Mouse (Mus musculus) heart, embryonic 12.5 days (tissue): Measurements from ENCODE around the gene Gm20388. TPM values are rescaled to one million over a fixed set of nuclear protein-coding genes. Genes with fewer than 3 reads are reported as not detected.
"Not testable (repeated sequence)": the region's sequence is repeated elsewhere in the genome, so short reads cannot be mapped to it uniquely, and the experiment has no call there.

Source experiments
- ATAC-seq: fragments of 200-750 bp; cut with Nextera tagmentation; 2 replicates; pipeline ENCODE4 v1.8.0; 2017; ENCODE audit warnings: moderate TSS enrichment, moderate library complexity; ENCODE audit not compliant: insufficient number of reproducible peaks, low FRiP score
- H3K27ac ChIP-seq: fragments of 300-500 bp; sonication (generic); 2 replicates; pipeline ENCODE4 v1.5.1; 2016; ENCODE audit warnings: mild to moderate bottlenecking, moderate library complexity; ENCODE audit not compliant: poor library complexity, severe bottlenecking
- H3K27me3 ChIP-seq: fragments of 300-500 bp; sonication (generic); replicated peaks from 2 replicates; pipeline ENCODE4 v1.6.1; 2016; ENCODE audit warnings: mild to moderate bottlenecking, moderate library complexity
- H3K36me3 ChIP-seq: fragments of 300-500 bp; sonication (generic); 2 replicates; pipeline ENCODE4 v1.6.1; 2016; ENCODE audit warnings: mild to moderate bottlenecking, moderate library complexity
- H3K4me1 ChIP-seq: fragments of 300-500 bp; sonication (generic); replicated peaks from 2 replicates; pipeline ENCODE4 v1.6.1; 2016; ENCODE audit warnings: mild to moderate bottlenecking
- H3K4me2 ChIP-seq: fragments of 300-500 bp; sonication (generic); 2 replicates; pipeline ENCODE4 v1.6.1; 2016; ENCODE audit warnings: mild to moderate bottlenecking, moderate library complexity
- H3K4me3 ChIP-seq: fragments of 300-500 bp; sonication (generic); 2 replicates; pipeline ENCODE4 v1.5.1; 2016; ENCODE audit warnings: mild to moderate bottlenecking
- H3K9ac ChIP-seq: fragments of 300-500 bp; sonication (generic); 2 replicates; pipeline ENCODE4 v1.6.1; 2016; ENCODE audit warnings: mild to moderate bottlenecking, moderate library complexity
- H3K9me3 ChIP-seq: fragments of 300-500 bp; sonication (generic); replicated peaks from 2 replicates; pipeline ENCODE4 v1.6.1; 2016; ENCODE audit warnings: mild to moderate bottlenecking, moderate library complexity
- WGBS: fragments of 180-500 bp; shearing (Covaris S2); methylation state at CpG from one replicate; pipeline ENCODE4 v1.1.7; 2016; 5-methylcytosine and 5-hydroxymethylcytosine counted together
- polyA plus RNA-seq: library from polyadenylated mRNA; unstranded; fragments of >200 nt; fragmentation: Nextera tagmentation; extraction: Ambion mirVana; gene quantifications from 2 replicates; pipeline ENCODE4 v1.2.1, GENCODE M21; 2016

Gene Gm20388
- polyA plus RNA-seq, 1 experiment from 2014 or later = not detected

DNA sequence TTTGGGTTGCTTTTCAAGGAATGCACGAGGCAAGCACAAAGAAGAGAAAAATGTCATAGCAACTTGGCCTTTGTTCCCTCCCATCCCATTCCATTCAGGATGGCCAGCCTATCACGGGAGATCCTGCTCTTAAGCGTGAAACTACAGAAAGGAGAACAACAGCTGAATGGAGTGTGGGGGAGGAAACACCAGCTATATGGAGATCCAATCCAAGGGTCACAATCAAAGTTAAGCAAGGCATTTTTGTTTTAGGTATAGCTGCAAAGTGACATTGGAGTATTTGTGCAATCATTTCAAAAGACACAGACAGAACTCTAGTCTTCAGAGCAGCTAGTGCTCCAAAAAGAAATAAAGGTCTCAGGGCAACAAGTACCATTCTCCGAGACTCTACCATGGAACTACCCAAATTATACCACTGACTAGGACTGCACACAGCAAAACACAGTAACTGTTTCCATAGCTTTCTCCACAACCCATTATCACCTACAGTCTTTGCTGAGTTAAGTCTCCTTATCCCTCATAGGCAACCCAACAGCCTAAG is 3129.5 kb downstream of the Gm20388 start:
- Histone ChIP-seq H3K36me3 (peaks cover 7% of the 10 kb centered on the region; the same call in 1 of the 2 replicates), H3K4me1 (peaks cover 61% of the 10 kb centered on the region), H3K9ac (peak overlapping the region; percentile 100)

DNA sequence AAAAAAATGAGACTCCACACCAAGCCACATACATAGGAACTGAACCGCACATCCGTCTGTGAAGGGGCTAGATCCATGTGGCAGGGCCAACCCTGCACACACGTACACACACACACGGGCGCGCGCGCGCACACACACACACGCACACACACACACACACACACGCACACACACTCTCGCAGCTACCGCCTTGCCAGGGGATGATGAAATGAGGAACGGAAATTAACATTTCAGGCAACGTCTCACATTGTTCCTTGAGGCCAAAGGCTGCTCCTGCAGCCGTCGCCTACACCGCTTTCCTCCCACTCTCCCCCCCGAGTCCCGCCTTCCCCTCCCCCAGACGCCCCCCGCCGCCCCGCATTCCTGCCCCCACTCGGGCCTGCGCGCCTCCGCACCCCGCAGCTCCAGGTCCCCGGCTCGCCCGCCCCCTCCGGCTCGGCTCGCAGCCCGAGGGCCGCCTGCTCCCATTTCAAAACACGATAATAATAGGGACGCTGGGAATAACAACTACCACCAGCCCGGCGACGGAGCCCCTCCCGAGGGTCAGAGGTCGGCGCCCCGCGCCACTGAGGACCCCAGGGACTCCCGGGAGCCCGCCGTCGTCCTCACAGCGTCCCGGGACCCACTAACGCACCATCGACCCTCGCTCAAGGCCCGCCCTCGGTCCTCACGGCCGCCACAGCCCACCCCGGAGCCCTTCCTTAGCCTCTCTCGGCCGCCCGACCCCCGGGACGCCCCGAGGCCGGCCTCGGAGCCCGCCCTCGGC is 3130.6 kb downstream of the Gm20388 start:
- peaks cover 52% of the 10 kb centered on the region for H3K4me1 ChIP-seq
- under 1% methylated on average over 59 of the region's 71 CpGs for WGBS
- ATAC-seq = no peak

More for the DNA sequence above, 3129.5 kb downstream of the Gm20388 start:
- peak overlapping the region; percentile 97; the same call in 1 of the 2 replicates for H3K27ac ChIP-seq
- WGBS = 16% methylated on average over 4 of the region's 4 CpGs
- peak overlapping the region; percentile 100 for H3K4me3 ChIP-seq
- peak overlapping the region; percentile 87 for H3K4me2 ChIP-seq
- ATAC-seq = no peak
- H3K27me3 ChIP-seq = no peaks in the 10 kb centered on the region
- no peaks in the 10 kb centered on the region for H3K9me3 ChIP-seq

DNA sequence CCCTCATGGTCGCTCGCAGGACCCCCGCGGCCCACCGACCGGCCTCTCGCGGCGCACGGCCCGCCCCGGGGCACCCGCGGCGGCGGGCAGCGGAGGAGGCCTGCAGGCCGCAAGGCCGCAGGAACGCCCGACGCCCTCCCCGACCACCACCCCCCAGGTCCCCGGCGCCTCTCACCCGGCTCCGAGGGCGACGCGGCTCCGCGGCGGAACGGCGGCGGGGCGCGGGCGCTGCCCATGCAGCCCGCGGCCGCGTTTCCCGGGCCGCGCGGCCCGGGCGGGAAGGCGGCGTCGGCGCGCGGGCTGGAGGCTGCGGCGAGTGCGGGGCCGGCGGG is 3131.1 kb downstream of the Gm20388 start:
- H3K27ac ChIP-seq = peak overlapping the region; percentile 97
- H3K4me3 ChIP-seq = peak overlapping the region; percentile 100
- peak; percentile 16 for ATAC-seq
- H3K9me3 ChIP-seq = no peaks in the 10 kb centered on the region
- peaks cover 47% of the 10 kb centered on the region for H3K4me1 ChIP-seq
- no peaks in the 10 kb centered on the region for H3K27me3 ChIP-seq
- H3K9ac ChIP-seq = peak overlapping the region; percentile 100
- H3K36me3 ChIP-seq = peaks cover 7% of the 10 kb centered on the region; the same call in 1 of the 2 replicates
- H3K4me2 ChIP-seq = peak overlapping the region; percentile 87
- 2% methylated on average over 59 of the region's 60 CpGs for WGBS

More for the DNA sequence above, 3130.6 kb downstream of the Gm20388 start:
- peaks cover 7% of the 10 kb centered on the region; the same call in 1 of the 2 replicates for H3K36me3 ChIP-seq
- H3K27me3 ChIP-seq = no peaks in the 10 kb centered on the region
- peak overlapping the region; percentile 100 for H3K4me3 ChIP-seq
- peak overlapping the region; percentile 100 for H3K9ac ChIP-seq
- peak overlapping the region; percentile 87 for H3K4me2 ChIP-seq
- H3K9me3 ChIP-seq = no peaks in the 10 kb centered on the region
- H3K27ac ChIP-seq = peak overlapping the region; percentile 97

DNA sequence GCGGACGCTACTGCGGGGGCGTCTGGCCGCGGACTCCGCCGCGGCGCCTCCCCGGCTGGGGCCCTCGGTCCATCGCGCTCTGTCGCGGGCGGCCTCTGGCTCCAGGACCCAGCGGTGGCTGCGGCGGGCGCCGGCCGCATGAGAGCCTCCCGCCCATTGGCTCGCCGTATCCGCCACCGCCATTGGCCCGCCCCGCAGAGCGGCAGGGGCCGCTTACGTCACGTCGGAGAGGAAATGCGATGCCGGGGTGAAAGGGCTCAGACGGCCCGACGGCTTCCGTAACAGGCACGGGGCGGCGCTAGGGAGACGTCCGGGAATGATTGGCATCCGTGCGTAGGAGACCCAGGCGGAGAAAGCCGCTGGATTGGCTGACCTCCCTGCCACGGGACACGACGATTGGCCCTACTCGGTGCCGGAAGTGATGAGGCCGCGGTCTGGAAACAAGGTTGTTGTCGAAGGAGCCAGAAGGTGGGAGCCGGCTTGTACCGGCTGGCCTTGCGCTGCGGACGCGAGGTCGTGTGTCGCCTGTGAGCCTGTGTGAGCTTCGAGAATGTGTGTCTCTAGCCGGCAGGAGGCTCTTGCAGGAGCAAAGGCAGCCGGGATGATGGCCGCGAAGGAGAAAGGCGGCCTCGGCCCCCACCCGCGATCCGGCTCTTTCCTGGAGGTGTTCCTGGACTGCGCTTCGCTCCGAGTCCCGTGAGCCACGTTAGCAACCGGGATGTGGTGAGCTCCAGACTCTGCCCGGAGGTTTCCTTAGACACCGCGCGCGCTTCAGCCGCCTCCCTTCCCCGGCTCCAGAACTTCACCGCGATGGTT is 3131.7 kb downstream of the Gm20388 start, which contains the start of gene Ankrd11:
Gene Ankrd11 (minus strand): TSS at position 120 of the 816 bp plus-strand sequence.
- H3K4me2 ChIP-seq = peak within 1 kb of the TSS; percentile 87
- H3K4me3 ChIP-seq = peak within 1 kb of the TSS; percentile 100
- H3K27ac ChIP-seq = peak within 1 kb of the TSS; percentile 99
- H3K9ac ChIP-seq = peak within 1 kb of the TSS; percentile 100
- no peaks in the 10 kb centered on the region for H3K27me3 ChIP-seq
- H3K9me3 ChIP-seq = no peaks in the 10 kb centered on the region
- ATAC-seq = peak; percentile 97
- WGBS = 3% methylated on average over 90 of the region's 91 CpGs
- peaks cover 41% of the 10 kb centered on the region for H3K4me1 ChIP-seq
- H3K36me3 ChIP-seq = peaks cover 7% of the 10 kb centered on the region; the same call in 1 of the 2 replicates

DNA sequence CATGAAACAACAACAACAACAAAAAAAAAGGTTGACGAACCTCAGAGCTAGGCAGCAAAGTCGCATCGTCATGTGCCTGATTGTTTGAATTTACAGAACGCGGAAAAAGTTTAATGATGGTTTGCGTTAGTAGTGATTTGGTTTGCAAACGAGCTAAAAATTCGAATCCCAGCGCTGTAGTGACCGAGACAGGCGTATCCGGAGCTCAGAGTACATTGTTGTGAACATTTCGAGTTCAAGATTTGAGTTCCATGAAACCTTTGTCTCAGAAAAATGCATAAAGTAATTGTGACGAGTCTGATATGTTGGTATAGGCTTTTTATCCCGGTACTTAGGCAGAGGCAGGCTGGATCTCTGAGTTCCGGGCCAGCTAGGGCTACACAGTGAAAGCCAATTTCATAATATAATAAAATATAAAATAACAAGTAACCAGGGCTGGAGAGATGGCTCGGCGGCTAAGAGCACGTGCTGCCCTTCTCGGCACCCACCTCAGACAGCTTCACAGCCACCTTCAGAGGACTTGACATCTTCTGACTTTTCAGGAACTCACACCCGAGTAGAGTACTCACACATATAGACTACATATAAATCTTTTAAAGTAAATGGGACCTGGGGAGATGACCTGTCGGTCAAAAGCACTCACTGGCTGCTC is 3132.5 kb downstream of the Gm20388 start:
- WGBS = 17% methylated on average over 22 of the region's 22 CpGs
- Histone ChIP-seq H3K27me3 (no peaks in the 10 kb centered on the region), H3K4me3 (peak overlapping the region; percentile 100), H3K36me3 (peaks cover 7% of the 10 kb centered on the region; the same call in 1 of the 2 replicates), H3K9me3 (no peaks in the 10 kb centered on the region), H3K27ac (peak overlapping the region; percentile 99), H3K9ac (peak overlapping the region; percentile 91), H3K4me2 (peak overlapping the region; percentile 81), H3K4me1 (peaks cover 37% of the 10 kb centered on the region)
- ATAC-seq = no peak

DNA sequence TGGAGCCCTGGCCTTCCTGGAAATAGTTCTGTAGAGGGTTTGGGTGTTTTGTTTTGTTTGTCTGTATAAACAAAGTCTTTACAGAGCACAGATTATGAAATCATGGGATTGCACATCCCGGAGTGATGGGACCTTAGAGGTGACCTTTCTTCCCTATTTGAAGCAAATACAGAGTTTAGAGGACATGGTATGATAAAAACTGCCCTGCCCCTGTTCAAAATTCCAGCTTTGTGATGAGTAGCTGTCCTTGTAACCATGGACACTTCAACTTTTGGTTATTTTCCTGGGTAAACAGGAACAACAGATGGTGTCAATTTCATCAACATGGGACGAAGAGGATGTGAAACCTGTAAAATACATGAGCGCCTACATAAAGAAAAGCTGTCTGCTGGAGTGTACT is 3133.3 kb downstream of the Gm20388 start:
- Histone ChIP-seq H3K4me3 (no peak overlapping the region), H3K9me3 (no peaks in the 10 kb centered on the region), H3K27ac (no peak overlapping the region), H3K36me3 (peaks cover 7% of the 10 kb centered on the region; the same call in 1 of the 2 replicates), H3K4me1 (peaks cover 31% of the 10 kb centered on the region), H3K27me3 (no peaks in the 10 kb centered on the region), H3K9ac (no peak overlapping the region), H3K4me2 (no peak overlapping the region)
- 87% methylated on average over 3 of the region's 3 CpGs for WGBS
- no peak for ATAC-seq

DNA sequence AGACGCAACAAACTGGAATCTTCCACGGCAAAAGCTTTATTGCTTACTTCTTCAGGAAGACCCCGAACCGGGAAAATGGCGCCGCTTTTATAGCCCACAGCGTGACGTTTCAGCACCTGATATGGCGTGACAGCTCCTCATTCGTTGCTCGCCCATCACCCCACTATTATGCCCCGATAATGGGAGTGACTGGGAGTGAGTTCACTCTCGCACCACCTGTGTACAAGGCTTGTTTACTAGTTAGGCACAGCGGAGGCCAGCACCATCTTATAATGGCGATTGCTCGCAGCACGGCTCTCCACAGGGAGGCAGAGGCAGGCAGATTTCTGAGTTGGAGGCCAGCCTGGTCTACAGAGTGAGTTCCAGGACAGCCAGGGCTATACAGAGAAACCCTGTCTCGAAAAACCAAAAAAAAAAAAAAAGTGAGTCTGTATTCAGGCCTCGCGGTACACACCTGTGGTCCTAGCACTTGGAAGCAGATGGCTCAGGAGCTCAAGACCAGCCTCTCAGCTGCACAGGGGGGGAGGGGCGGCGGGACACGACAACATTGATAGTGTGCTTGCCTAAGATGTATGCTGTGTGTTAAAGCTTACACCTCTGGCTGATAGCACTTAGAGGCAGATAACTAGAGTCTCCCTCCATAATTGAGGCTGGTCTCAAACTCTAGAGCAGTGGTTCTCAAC is 3134.2 kb downstream of the Gm20388 start:
- not testable (repeated sequence) for H3K4me3 ChIP-seq, H3K9ac ChIP-seq, H3K9me3 ChIP-seq, H3K4me2 ChIP-seq, ATAC-seq, H3K27me3 ChIP-seq, H3K27ac ChIP-seq, H3K36me3 ChIP-seq
- 92% methylated on average over 23 of the region's 23 CpGs for WGBS
- peaks cover 23% of the 10 kb centered on the region for H3K4me1 ChIP-seq

DNA sequence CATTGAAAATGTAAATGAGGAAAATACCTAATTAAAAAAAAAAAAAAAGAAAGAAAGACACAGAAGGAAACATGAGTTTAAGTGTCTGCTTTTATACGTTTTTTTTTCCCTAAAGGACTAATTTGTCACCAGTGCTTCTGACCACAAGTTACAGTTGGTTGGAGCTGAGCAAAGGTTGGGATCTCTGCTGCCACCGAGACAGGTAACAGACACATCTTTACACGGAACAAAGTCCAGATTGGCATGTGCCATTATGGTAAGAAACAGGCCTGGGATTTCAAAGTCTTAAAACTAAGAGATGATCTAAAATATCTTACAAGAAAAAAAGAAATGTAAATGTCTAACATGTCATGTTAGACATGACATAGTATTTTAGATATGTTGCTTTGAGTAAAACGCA is 3136.1 kb downstream of the Gm20388 start:
- Histone ChIP-seq H3K27me3 (no peaks in the 10 kb centered on the region), H3K9me3 (no peaks in the 10 kb centered on the region), H3K9ac (no peak overlapping the region), H3K27ac (no peak overlapping the region), H3K36me3 (peaks cover 7% of the 10 kb centered on the region; the same call in 1 of the 2 replicates), H3K4me2 (no peak overlapping the region), H3K4me1 (peaks cover 12% of the 10 kb centered on the region), H3K4me3 (no peak overlapping the region)
- ATAC-seq = no peak
- 76% methylated on average over 4 of the region's 4 CpGs for WGBS

DNA sequence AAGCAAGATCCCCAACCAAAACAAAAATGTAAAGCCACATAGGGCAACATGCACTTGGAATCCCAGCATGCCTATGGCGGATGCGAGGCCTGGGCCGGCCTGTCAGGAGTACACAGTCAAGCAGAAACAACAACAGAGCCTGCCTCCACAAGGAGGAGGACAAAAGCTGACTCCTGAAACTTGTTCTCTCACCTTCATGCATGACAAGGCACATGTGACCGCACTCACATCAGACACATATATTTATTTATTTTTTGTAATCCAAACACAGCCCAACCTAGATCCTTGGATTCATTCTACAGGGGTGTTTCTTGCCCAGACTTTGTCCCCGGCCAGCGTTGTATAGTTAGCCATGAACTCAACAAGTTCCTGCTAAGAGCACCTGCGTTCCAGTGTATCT is 3137.2 kb downstream of the Gm20388 start:
- Histone ChIP-seq H3K4me2 (no peak overlapping the region), H3K9ac (no peak overlapping the region), H3K4me3 (no peak overlapping the region), H3K4me1 (peaks cover 12% of the 10 kb centered on the region), H3K27ac (no peak overlapping the region), H3K27me3 (no peaks in the 10 kb centered on the region), H3K9me3 (no peaks in the 10 kb centered on the region), H3K36me3 (peaks cover 7% of the 10 kb centered on the region; the same call in 1 of the 2 replicates)
- no peak for ATAC-seq
- 86% methylated on average over 7 of the region's 7 CpGs for WGBS

DNA sequence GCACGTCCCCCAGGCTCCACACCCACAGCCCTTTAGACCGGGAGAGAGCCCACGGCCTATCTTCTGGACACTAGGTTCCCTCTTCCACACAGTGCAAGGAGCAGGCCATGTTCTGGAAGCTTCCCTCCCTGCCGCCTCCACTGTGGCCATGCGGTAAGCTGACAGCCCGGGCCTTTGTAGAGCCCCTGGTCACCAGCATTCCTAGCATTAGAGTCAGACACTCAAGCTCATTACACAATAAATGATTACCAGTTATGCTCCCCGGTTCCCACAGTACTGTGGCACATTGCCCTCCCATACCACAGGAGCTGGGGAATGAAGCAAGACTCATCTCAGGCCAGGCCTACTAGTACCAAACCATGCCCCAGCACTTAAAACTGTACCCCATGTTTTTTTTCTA is 3137.8 kb downstream of the Gm20388 start:
- no peak overlapping the region for H3K27ac ChIP-seq
- H3K4me2 ChIP-seq = no peak overlapping the region
- no peak overlapping the region for H3K4me3 ChIP-seq
- no peaks in the 10 kb centered on the region for H3K9me3 ChIP-seq
- ATAC-seq = no peak
- no peaks in the 10 kb centered on the region for H3K27me3 ChIP-seq
- peaks cover 8% of the 10 kb centered on the region for H3K4me1 ChIP-seq
- peaks cover 7% of the 10 kb centered on the region; the same call in 1 of the 2 replicates for H3K36me3 ChIP-seq
- no peak overlapping the region for H3K9ac ChIP-seq
- WGBS = 83% methylated on average over 7 of the region's 7 CpGs
